Comparison of ENCODE assay signal across 8 mouse cellular contexts in the genomic region with DNA sequence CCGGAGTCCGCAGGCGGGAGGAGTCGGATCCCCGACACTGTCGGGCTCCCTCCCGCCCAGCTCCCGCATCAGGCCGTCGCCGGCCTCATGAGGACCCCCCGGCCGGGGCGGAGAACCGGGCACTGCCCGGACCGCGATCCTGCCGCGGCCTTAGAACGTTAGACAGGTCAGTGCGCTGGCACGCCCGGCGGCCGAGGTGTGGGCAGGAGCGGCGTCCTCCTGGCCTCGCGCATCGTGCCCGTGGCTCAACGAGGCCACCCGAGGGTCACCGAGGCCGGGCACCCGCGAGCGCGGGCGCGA. TPM values are rescaled to one million over a fixed set of nuclear protein-coding genes. Genes with fewer than 3 reads are reported as not detected.
DNase-seq lines count a peak whose midpoint lies in the region; ATAC-seq and TF ChIP-seq lines count a peak whose summit lies in the region.

No protein-coding gene starts in this region.

- H3K9me3 ChIP-seq in heart, embryonic 14.5 days (ENCODE audit: control insufficient read depth, low read length) = no peaks in the 10 kb centered on the region
- H3K9me3 ChIP-seq in heart, postnatal 0 days (replicated peaks; ENCODE audit: control insufficient read depth, low read length) = no peaks in the 10 kb centered on the region
- no peaks in the 10 kb centered on the region for H3K9me3 ChIP-seq in midbrain, embryonic 11.5 days (ENCODE audit: control insufficient read depth, low read length)

- ATAC-seq in heart, embryonic 14.5 days (ENCODE audit: insufficient number of reproducible peaks, insufficient read depth, low FRiP score, low read depth) = peak; percentile 48
- ATAC-seq in heart, postnatal 0 days (ENCODE audit: insufficient read depth, low read depth) = peak; percentile 22
- peak; percentile 64 for ATAC-seq in midbrain, embryonic 11.5 days (ENCODE audit: low FRiP score)

- peaks cover 18 to 29% of the 10 kb centered on the region in 2 experiments for H3K4me1 ChIP-seq in heart, embryonic 14.5 days (ENCODE audit: control insufficient read depth in 2 of 2, insufficient read depth in 2 of 2, low read length in 2 of 2)
- H3K4me1 ChIP-seq in bone marrow, adult 2 months (ENCODE audit: control insufficient read depth, insufficient read depth, low read length) = peaks cover 7% of the 10 kb centered on the region; the same call in 1 of the 2 replicates
- H3K4me1 ChIP-seq in heart, postnatal 0 days (ENCODE audit: control insufficient read depth, insufficient read depth) = peaks cover 6% of the 10 kb centered on the region
- peaks cover 6% of the 10 kb centered on the region; the same call in 1 of the 2 replicates for H3K4me1 ChIP-seq in midbrain, embryonic 11.5 days (ENCODE audit: control insufficient read depth, insufficient read depth, low read length)

- H3K27ac ChIP-seq in heart, embryonic 14.5 days (replicated peaks in 1 of 2; ENCODE audit: control insufficient read depth in 1 of 2, insufficient read depth in 1 of 2, low read depth in 2 of 2, low read length in 2 of 2) = no peak overlapping the region
- peak overlapping the region; percentile 99 for H3K27ac ChIP-seq in bone marrow, adult 2 months (ENCODE audit: control insufficient read depth, insufficient read depth, low read depth, low read length, poor library complexity)
- H3K27ac ChIP-seq in heart, postnatal 0 days (ENCODE audit: low read depth) = no peak overlapping the region; the same call in 1 of the 2 replicates
- H3K27ac ChIP-seq in midbrain, embryonic 11.5 days (ENCODE audit: low read depth, low read length) = no peak overlapping the region

- TF ChIP-seq EP300 in heart, postnatal 0 days (IDR thresholded peaks at IDR 0.05; ENCODE audit: low read depth) = no peak

- H3K4me2 ChIP-seq in heart, embryonic 14.5 days (ENCODE audit: low read length) = peak overlapping the region; percentile 99
- peak overlapping the region; percentile 92 for H3K4me2 ChIP-seq in heart, postnatal 0 days (ENCODE audit: low read depth, low read length)
- H3K4me2 ChIP-seq in midbrain, embryonic 11.5 days = peak overlapping the region; percentile 95

- H3K36me3 ChIP-seq in heart, embryonic 14.5 days (ENCODE audit: control insufficient read depth, insufficient read depth, low read length) = no peaks in the 10 kb centered on the region
- no peaks in the 10 kb centered on the region for H3K36me3 ChIP-seq in heart, postnatal 0 days (replicated peaks; ENCODE audit: control insufficient read depth, insufficient read depth, low read length)
- H3K36me3 ChIP-seq in midbrain, embryonic 11.5 days (ENCODE audit: control insufficient read depth, insufficient read depth, low read length) = no peaks in the 10 kb centered on the region

- intact Hi-C loops in heart, postnatal 25 days (cut with DNase I) = loop anchor here (2.0 kb wide), 1 partner anchor 63 kb away; no protein-coding TSS in a partner anchor
- intact Hi-C loops in left cerebral cortex, postnatal 10 days (cut with DNase I) = loop anchor here (2.0 kb wide), 1 partner anchor 43 kb away; no protein-coding TSS in a partner anchor
- intact Hi-C loops in left cerebral cortex, postnatal 14 days (cut with DNase I) = loop anchor here (2.0 kb wide), 1 partner anchor 43 kb away; no protein-coding TSS in a partner anchor

- H3K4me3 ChIP-seq in heart, embryonic 14.5 days (ENCODE audit: control insufficient read depth in 1 of 2, insufficient read depth in 1 of 2, low read depth in 1 of 2, low read length in 2 of 2) = peak overlapping the region; percentile 57
- H3K4me3 ChIP-seq in bone marrow, adult 2 months (replicated peaks; ENCODE audit: control insufficient read depth, low read depth, low read length) = peak overlapping the region; percentile 93
- peak overlapping the region; percentile 50 for H3K4me3 ChIP-seq in heart, postnatal 0 days (ENCODE audit: low read depth, low read length)
- peak overlapping the region; percentile 56 for H3K4me3 ChIP-seq in midbrain, embryonic 11.5 days (ENCODE audit: low read depth, low read length)

- TF ChIP-seq POLR2A in bone marrow, adult 2 months (IDR thresholded peaks at IDR 0.05; ENCODE audit: borderline replicate concordance, control insufficient read depth, low read depth, low read length) = no peak

- peak overlapping the region; percentile 72 for H3K9ac ChIP-seq in heart, embryonic 14.5 days (ENCODE audit: low read length)
- H3K9ac ChIP-seq in heart, postnatal 0 days (replicated peaks; ENCODE audit: low read depth, low read length) = peak overlapping the region; percentile 43; the same call in 1 of the 2 replicates
- peak overlapping the region; percentile 79 for H3K9ac ChIP-seq in midbrain, embryonic 11.5 days (ENCODE audit: low read length)

- WGBS in heart, embryonic 14.5 days = 0% methylated on average over 42 of the region's 42 CpGs
- WGBS in bone marrow, adult 2 months = under 1% methylated on average over 42 of the region's 42 CpGs
- under 1% methylated on average over 40 of the region's 42 CpGs for WGBS in heart, postnatal 0 days
- under 1% methylated on average over 35 of the region's 42 CpGs for WGBS in midbrain, embryonic 11.5 days

- no peak for TF ChIP-seq CTCF in bone marrow, adult 2 months (IDR thresholded peaks at IDR 0.05; ENCODE audit: control insufficient read depth, insufficient read depth, low read length)
- TF ChIP-seq CTCF in heart, postnatal 0 days (IDR thresholded peaks at IDR 0.05; ENCODE audit: low read depth) = no peak

- DNase-seq in heart, postnatal 25 days (ENCODE audit: low spot score) = no peak
- no peak for DNase-seq in heart, postnatal 0 days (ENCODE audit: low spot score)
- DNase-seq in midbrain, embryonic 11.5 days (ENCODE audit: low spot score, missing footprints) = no peak
- DNase-seq in left cerebral cortex, postnatal 10 days (ENCODE audit: extremely low spot score in 1 of 2, low spot score in 2 of 2) = no peak
- no peak for DNase-seq in left cerebral cortex, postnatal 14 days (ENCODE audit: low spot score in 2 of 2)
- DNase-seq in spleen, adult 18-20 months = no peak

- H3K27me3 ChIP-seq in heart, embryonic 14.5 days (ENCODE audit: control insufficient read depth, insufficient read depth, low read length) = peaks cover 71% of the 10 kb centered on the region
- H3K27me3 ChIP-seq in heart, postnatal 0 days (ENCODE audit: control insufficient read depth, insufficient read depth, low read length) = peaks cover 73% of the 10 kb centered on the region
- H3K27me3 ChIP-seq in midbrain, embryonic 11.5 days (ENCODE audit: control insufficient read depth, insufficient read depth, low read length) = peaks cover 45% of the 10 kb centered on the region

RNA-seq across cellular contexts. Expression of gene B4galnt1, which starts 0.3 kb away (rescaled TPM):
- 1.5 and 2.0 TPM in 2 replicates for polyA plus RNA-seq in heart, embryonic 14.5 days (2014; fragmentation: Nextera tagmentation; extraction: Ambion mirVana)
- total RNA-seq in heart, postnatal 25 days (2021) = 1 to 10 TPM; 1.5 to 1.6 TPM
- 26.4 and 54.8 TPM in 2 replicates for polyA plus RNA-seq in bone marrow, adult 2 months (2011; ENCODE audit: insufficient read depth, insufficient read length, low replicate concordance, missing spikeins)
- total RNA-seq in heart, postnatal 0 days (2014; rRNA removed; ENCODE audit: low replicate concordance) = 2.3 and 7.7 TPM in 2 replicates
- 0.72 and 0.82 TPM in 2 replicates for polyA plus RNA-seq in heart, postnatal 0 days (2015; fragmentation: Nextera tagmentation; extraction: Ambion mirVana)
- 8.1 and 9.4 TPM in 2 replicates for polyA plus RNA-seq in midbrain, embryonic 11.5 days (2014; fragmentation: Nextera tagmentation; extraction: Ambion mirVana)
- total RNA-seq in left cerebral cortex, postnatal 10 days (2021) = 100 to 1,000 TPM; 105 to 107 TPM
- 100 to 1,000 TPM; 108 to 110 TPM for total RNA-seq in left cerebral cortex, postnatal 14 days (2021)

RNA-seq across cellular contexts. Expression of gene Slc26a10, which starts 15.1 kb away (rescaled TPM):
- 17.4 and 19.3 TPM in 2 replicates for polyA plus RNA-seq in heart, embryonic 14.5 days (2014; fragmentation: Nextera tagmentation; extraction: Ambion mirVana)
- 10 to 100 TPM; 18.2 to 29.2 TPM for total RNA-seq in heart, postnatal 25 days (2021)
- not detected in 2 replicates for polyA plus RNA-seq in bone marrow, adult 2 months (2011; ENCODE audit: insufficient read depth, insufficient read length, low replicate concordance, missing spikeins)
- 51.0 and 61.2 TPM in 2 replicates for total RNA-seq in heart, postnatal 0 days (2014; rRNA removed; ENCODE audit: low replicate concordance)
- polyA plus RNA-seq in heart, postnatal 0 days (2015; fragmentation: Nextera tagmentation; extraction: Ambion mirVana) = 22.8 and 23.3 TPM in 2 replicates
- 0.51 and 0.58 TPM in 2 replicates for polyA plus RNA-seq in midbrain, embryonic 11.5 days (2014; fragmentation: Nextera tagmentation; extraction: Ambion mirVana)
- total RNA-seq in left cerebral cortex, postnatal 10 days (2021) = 1 to 10 TPM; 1.0 to 1.2 TPM
- 1 to 10 TPM; 1.1 to 1.4 TPM for total RNA-seq in left cerebral cortex, postnatal 14 days (2021)

RNA-seq across cellular contexts. Expression of gene Arhgef25, which starts 24.6 kb away (rescaled TPM):
- 18.2 and 22.8 TPM in 2 replicates for polyA plus RNA-seq in heart, embryonic 14.5 days (2014; fragmentation: Nextera tagmentation; extraction: Ambion mirVana)
- total RNA-seq in heart, postnatal 25 days (2021) = 10 to 100 TPM; 10.9 to 12.7 TPM
- polyA plus RNA-seq in bone marrow, adult 2 months (2011; ENCODE audit: insufficient read depth, insufficient read length, low replicate concordance, missing spikeins) = 9.9 and 25.0 TPM in 2 replicates
- total RNA-seq in heart, postnatal 0 days (2014; rRNA removed; ENCODE audit: low replicate concordance) = 20.8 and 44.2 TPM in 2 replicates
- polyA plus RNA-seq in heart, postnatal 0 days (2015; fragmentation: Nextera tagmentation; extraction: Ambion mirVana) = 10.0 and 13.8 TPM in 2 replicates
- polyA plus RNA-seq in midbrain, embryonic 11.5 days (2014; fragmentation: Nextera tagmentation; extraction: Ambion mirVana) = 25.8 and 28.2 TPM in 2 replicates
- 10 to 100 TPM; 65.2 to 69.1 TPM for total RNA-seq in left cerebral cortex, postnatal 10 days (2021)
- total RNA-seq in left cerebral cortex, postnatal 14 days (2021) = 100 to 1,000 TPM in 1 of 2 experiments, 10 to 100 TPM in 1; 92.9 to 103 TPM

RNA-seq across cellular contexts. Expression of gene Dtx3, which starts 30.2 kb away (rescaled TPM):
- polyA plus RNA-seq in heart, embryonic 14.5 days (2014; fragmentation: Nextera tagmentation; extraction: Ambion mirVana) = 73.3 and 75.7 TPM in 2 replicates
- total RNA-seq in heart, postnatal 25 days (2021) = 10 to 100 TPM; 26.3 to 28.6 TPM
- 58.4 and 78.7 TPM in 2 replicates for polyA plus RNA-seq in bone marrow, adult 2 months (2011; ENCODE audit: insufficient read depth, insufficient read length, low replicate concordance, missing spikeins)
- total RNA-seq in heart, postnatal 0 days (2014; rRNA removed; ENCODE audit: low replicate concordance) = 44.4 and 64.1 TPM in 2 replicates
- 28.8 and 30.0 TPM in 2 replicates for polyA plus RNA-seq in heart, postnatal 0 days (2015; fragmentation: Nextera tagmentation; extraction: Ambion mirVana)
- polyA plus RNA-seq in midbrain, embryonic 11.5 days (2014; fragmentation: Nextera tagmentation; extraction: Ambion mirVana) = 130 and 138 TPM in 2 replicates
- total RNA-seq in left cerebral cortex, postnatal 10 days (2021) = 100 to 1,000 TPM; 182 to 185 TPM
- 100 to 1,000 TPM; 202 to 203 TPM for total RNA-seq in left cerebral cortex, postnatal 14 days (2021)

RNA-seq across cellular contexts. Expression of gene Os9, which starts 44.4 kb away (rescaled TPM):
- 27.7 and 28.3 TPM in 2 replicates for polyA plus RNA-seq in heart, embryonic 14.5 days (2014; fragmentation: Nextera tagmentation; extraction: Ambion mirVana)
- 10 to 100 TPM; 25.0 to 25.1 TPM for total RNA-seq in heart, postnatal 25 days (2021)
- polyA plus RNA-seq in bone marrow, adult 2 months (2011; ENCODE audit: insufficient read depth, insufficient read length, low replicate concordance, missing spikeins) = 34.7 and 69.0 TPM in 2 replicates
- 39.8 and 45.2 TPM in 2 replicates for total RNA-seq in heart, postnatal 0 days (2014; rRNA removed; ENCODE audit: low replicate concordance)
- 36.0 and 40.0 TPM in 2 replicates for polyA plus RNA-seq in heart, postnatal 0 days (2015; fragmentation: Nextera tagmentation; extraction: Ambion mirVana)
- 43.1 and 49.7 TPM in 2 replicates for polyA plus RNA-seq in midbrain, embryonic 11.5 days (2014; fragmentation: Nextera tagmentation; extraction: Ambion mirVana)
- 100 to 1,000 TPM; 103 to 107 TPM for total RNA-seq in left cerebral cortex, postnatal 10 days (2021)
- total RNA-seq in left cerebral cortex, postnatal 14 days (2021) = 100 to 1,000 TPM; 111 to 116 TPM

Comparison
In these comparisons a context has a peak if more than half of its experiments do, and no peak if none do; other contexts are left out.
1. RNA of gene B4galnt1, which starts 0.3 kb away (total RNA-seq): 108 to 110 TPM in left cerebral cortex, postnatal 14 days and 105 to 107 TPM in left cerebral cortex, postnatal 10 days; 2.3 to 7.7 TPM in heart, postnatal 0 days and 1.5 to 1.6 TPM in heart, postnatal 25 days; every median in the first group is over 10 times any median in the second.
2. RNA of gene Slc26a10, which starts 15.1 kb away (total RNA-seq): 51.0 to 61.2 TPM in heart, postnatal 0 days and 18.2 to 29.2 TPM in heart, postnatal 25 days; 1.1 to 1.4 TPM in left cerebral cortex, postnatal 14 days and 1.0 to 1.2 TPM in left cerebral cortex, postnatal 10 days; every median in the first group is over 4 times any median in the second.
3. Peak in every context shown above with its lines, with median percentiles within 50 percentile points of each other: ATAC-seq, H3K4me2 ChIP-seq, H3K4me3 ChIP-seq and H3K9ac ChIP-seq.